Mouse (Mus musculus) frontal cortex, adult 2 months (tissue): ENCODE measurements around the gene Immp2l. TPM values are rescaled to one million over a fixed set of nuclear protein-coding genes. Genes with fewer than 3 reads are reported as not detected.

Experiments used
- DNase-seq, 2 experiments: peaks; one replicate each; pipeline ENCODE4 v3.0.0; 2022; ENCODE audit warnings: low spot score in 1 of 2; ENCODE audit errors: extremely low spot score in 1 of 2
- polyA plus RNA-seq: library from polyadenylated mRNA; depleted of rRNA; stranded (reverse); fragments of >200 nt; gene quantifications from 2 replicates; pipeline ENCODE4 v1.2.3, GENCODE M21; 2012

Immp2l gene
- polyA plus RNA-seq, 1 experiment, result 7.7 TPM

DNA sequence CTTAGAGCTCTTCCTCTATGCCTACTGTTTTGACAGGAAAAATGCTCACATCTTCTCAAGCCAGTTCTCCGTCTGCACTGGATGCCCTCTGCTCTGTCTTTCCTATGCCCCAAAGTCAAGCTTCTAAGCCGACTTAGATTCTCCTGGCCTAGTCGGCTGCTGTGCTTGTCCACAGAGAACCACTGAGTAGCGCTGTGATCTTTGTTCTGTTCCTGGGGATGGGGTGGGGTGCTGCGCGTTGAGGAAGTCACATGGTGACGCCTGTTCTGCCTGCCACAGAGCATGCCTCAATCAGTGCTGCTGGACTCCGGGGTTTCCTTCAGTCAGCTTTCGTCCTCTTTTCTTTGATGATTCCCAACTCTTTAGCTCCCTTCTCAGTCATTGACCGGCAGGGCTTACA lies 470.7 kb downstream of the Immp2l start:
- DNase-seq, result no peak

- DNase-seq, result no peak
Measured at GRCm38 (mm10) chr12:41500049-41500820, 476.3 kb downstream of the Immp2l start.

DNA sequence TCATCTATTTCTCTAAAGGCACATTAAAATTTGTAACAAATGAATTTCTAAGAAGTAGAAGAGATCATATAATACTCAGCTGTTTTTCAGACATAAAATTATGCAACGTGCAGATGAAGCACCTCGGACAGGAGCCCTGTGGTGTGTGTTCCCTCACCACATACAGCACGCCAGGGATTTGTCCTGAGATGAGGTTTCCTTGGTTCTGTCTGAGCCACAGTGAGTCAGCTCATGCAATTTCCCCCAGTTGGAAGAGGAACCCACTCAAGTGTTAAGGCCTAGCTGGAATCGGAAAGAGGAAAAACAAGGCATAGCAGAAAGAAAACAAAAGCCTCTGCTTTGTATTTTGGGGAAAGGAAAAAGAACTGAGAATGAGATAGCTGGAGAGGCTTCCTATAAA lies 484.7 kb downstream of the Immp2l start:
- peak in 1 of 2 experiments; percentile 12 for DNase-seq

DNA sequence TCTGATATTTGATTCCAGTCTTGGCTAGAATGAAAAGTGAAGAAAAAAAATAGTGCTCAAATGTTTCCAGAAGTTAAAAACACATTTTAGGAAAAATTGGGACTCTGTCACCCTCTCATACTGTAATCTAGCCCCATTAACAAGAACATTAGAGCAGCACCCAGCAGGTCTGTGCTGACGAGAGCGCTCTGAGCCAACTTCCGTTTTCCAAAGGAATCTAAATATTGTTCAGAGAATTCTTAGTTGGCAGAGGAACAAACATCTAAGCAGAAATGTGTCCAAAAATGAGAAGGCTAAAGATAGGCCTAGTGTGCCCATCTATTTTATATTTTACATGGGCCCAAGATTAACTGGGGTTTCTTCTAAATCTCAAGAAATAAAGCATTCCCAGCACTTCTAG lies 486.7 kb downstream of the Immp2l start:
- peak in 1 of 2 experiments; percentile 38 for DNase-seq

GRCm38 (mm10) chr12:41518897-41519296 lies 495.0 kb downstream of the Immp2l start:
- no peak for DNase-seq

GRCm38 (mm10) chr12:41520326-41520725 lies 496.4 kb downstream of the Immp2l start:
- DNase-seq, result no peak

- DNase-seq, result no peak
Measured at GRCm38 (mm10) chr12:41521671-41522070, 497.8 kb downstream of the Immp2l start.

DNA sequence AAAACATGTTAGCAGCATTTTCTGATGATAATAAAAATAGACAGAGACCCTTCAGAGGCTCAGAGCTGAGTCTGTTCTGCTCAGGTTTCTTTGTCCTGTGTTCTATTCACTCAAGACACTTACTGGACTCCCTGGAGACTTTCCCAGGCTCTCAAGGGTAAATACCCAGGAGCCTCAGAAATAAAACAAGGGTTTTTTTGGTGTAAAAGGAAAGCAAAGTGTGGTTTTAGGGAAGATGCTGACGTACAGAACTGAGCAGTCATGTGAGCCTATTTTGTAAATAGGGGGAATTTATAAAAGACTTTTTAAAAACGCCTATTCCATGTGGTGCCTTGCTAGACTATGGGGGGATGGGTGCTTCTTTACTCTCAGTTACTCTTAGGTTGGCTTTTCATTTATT lies 502.8 kb downstream of the Immp2l start:
- DNase-seq, result no peak

- DNase-seq, result no peak
Measured at GRCm38 (mm10) chr12:41528410-41528809, 504.5 kb downstream of the Immp2l start.

DNA sequence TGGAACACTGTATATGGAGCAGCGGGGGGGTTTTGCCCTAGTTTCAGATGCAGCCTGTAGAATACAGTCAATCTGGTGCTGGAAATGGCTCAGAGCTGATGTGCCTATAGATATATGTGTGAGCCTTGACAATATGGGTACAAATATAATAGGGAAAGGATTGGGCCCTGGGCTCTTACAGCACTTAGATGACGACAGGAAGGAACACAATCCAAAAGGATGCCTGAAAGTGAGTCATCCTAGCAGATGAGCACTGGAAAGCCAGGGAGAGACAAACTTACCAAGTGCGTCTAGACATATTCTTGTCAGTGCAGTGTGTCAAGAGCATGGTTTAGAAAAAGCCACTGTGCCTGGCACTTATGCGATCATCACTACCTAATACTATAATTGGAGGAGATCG lies 516.1 kb downstream of the Immp2l start:
- peak in 1 of 2 experiments; percentile 26 for DNase-seq

- no peak for DNase-seq
Measured at GRCm38 (mm10) chr12:41551578-41551977, 527.7 kb downstream of the Immp2l start.

GRCm38 (mm10) chr12:41557832-41558231 lies 533.9 kb downstream of the Immp2l start:
- DNase-seq, result no peak

DNA sequence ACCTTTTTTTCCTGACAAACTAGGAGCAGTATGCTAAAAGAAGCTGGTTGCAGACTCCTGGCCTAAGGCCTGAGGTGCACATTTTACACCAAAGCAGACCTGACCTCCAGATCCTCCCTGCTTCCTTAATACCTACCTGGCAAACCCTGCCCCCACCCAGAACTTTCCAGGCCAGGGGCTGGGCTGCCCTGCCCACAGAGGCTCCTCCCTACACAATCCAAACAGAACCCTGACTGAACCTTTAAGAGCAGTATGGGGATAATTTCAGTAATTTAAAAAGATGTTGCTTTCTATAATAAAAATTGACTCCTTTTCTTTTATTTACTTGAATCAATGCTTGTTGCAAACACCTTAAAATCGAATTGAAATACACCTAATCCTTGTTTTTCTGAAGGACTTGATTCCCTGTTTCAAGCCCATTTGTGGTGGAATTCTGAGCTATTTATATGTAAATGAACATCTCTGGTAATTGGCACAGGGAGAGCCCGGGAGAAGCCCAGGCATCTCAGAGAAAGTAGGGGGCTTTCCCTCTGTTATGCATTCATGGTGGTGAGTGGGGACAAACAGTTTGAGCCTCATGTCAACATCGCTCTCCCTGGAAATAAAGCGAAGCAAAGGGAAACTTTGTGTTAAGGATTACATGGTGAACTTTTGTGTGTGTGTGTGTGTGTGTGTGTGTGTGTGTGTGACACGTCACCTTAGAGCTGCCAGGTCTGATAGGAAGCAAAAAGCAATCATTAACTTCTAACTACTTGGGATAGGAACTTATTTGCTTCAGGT lies 535.3 kb downstream of the Immp2l start:
- no peak for DNase-seq

DNA sequence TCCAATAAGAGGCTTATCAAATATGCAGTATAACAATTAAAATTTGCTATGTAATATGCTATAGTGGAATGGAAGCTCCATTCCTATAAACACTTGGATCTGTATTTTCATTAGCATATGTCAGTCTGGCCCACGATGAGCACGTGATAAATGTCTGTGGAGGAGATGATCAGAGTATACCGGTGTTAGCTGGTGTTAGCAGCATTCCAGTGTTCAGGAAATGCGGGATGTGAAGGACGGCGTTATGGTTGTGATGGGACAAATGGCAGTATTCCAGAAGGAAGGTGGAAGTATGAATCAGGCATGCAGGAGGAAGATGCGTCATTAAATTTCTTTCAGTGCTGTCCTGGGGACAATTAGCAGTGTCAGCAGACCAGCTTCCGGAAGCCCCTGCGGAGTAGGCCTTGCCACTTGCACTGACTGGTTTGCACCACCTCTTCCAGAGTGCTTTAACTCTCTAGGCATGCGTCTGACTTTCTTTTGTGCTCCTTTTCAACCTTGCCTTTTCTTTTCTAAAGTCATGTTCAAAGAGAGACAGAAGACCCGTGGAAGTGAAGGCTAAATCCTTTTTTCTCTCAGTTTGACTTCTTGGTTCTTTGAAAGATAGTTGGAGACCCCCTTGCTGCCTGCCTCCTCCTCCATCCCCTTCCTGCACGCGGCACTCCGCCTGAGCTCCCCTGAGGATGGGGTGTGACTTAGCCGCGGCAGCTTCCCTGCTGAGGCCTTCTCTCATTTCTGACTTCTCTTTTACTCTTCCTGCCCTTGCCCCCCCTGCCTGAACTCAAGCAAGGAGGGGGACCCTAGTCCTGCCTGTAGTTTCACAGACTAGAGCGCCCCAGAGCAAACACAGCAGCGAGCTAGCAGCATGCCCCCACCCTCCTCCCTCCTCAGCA lies 541.9 kb downstream of the Immp2l start:
- DNase-seq, result no peak

GRCm38 (mm10) chr12:41566433-41566794 lies 542.5 kb downstream of the Immp2l start:
- no peak for DNase-seq

- DNase-seq, result no peak
Measured at GRCm38 (mm10) chr12:41573754-41574153, 549.9 kb downstream of the Immp2l start.

- no peak for DNase-seq
Measured at GRCm38 (mm10) chr12:41575221-41575620, 551.3 kb downstream of the Immp2l start.

GRCm38 (mm10) chr12:41593401-41593800 lies 569.5 kb downstream of the Immp2l start:
- DNase-seq, result no peak

DNA sequence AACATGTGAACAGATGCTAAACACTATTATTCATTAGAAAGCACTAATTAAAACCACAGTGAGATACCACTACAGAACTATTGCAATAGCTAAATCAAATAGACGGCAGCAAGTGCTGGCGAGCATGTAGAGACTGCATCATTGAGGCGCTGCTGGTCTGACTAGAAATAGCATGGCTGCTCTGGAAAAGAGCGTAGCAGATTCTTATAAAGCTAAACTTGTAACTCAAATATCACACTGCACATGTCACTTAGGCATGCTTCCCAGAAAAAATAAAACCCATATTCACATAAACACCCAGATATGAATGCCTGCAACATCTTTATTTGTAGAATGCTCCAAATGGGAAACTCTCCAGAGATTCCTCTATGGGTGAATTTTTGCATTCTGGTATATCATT lies 570.1 kb downstream of the Immp2l start:
- DNase-seq, result no peak

- peak in 1 of 2 experiments; percentile 49 for DNase-seq
Measured at GRCm38 (mm10) chr12:41615271-41615670, 591.4 kb downstream of the Immp2l start.

- peak; percentile 46 to 62 for DNase-seq
Measured at GRCm38 (mm10) chr12:41621341-41621740, 597.5 kb downstream of the Immp2l start.
